Mouse (Mus musculus): Measurements from ENCODE around the gene Dek. TPM values are rescaled to one million over a fixed set of nuclear protein-coding genes. Genes with fewer than 3 reads are reported as not detected.
A peak's percentile ranks its signal among the peaks of the same experiment; 100 is the strongest.

Dek gene
- polyA plus RNA-seq, 1 experiment = 48.6 TPM

- Histone ChIP-seq H3K4me1 (ENCODE audit: control insufficient read depth, insufficient read depth, low read length) (no peaks in the 10 kb centered on the region), H3K4me3 (replicated peaks; ENCODE audit: insufficient read depth, low read depth, low read length) (no peak overlapping the region), H3K27me3 (ENCODE audit: control insufficient read depth, insufficient read depth, low read length) (no peaks in the 10 kb centered on the region), H3K27ac (ENCODE audit: insufficient read depth, low read length) (no peak overlapping the region)
- 59% methylated on average over 3 of the region's 3 CpGs for WGBS
- TF ChIP-seq CTCF (IDR thresholded peaks at IDR 0.05; ENCODE audit: borderline replicate concordance, insufficient read depth, low read depth, low read length) = no peak
- no peak for TF ChIP-seq POLR2A (IDR thresholded peaks at IDR 0.05; ENCODE audit: borderline replicate concordance, insufficient read depth, low read length)
- DNase-seq = no peak
Measured at GRCm38 (mm10) chr13:47124449-47124848, 18.4 kb upstream of the Dek start.

DNA sequence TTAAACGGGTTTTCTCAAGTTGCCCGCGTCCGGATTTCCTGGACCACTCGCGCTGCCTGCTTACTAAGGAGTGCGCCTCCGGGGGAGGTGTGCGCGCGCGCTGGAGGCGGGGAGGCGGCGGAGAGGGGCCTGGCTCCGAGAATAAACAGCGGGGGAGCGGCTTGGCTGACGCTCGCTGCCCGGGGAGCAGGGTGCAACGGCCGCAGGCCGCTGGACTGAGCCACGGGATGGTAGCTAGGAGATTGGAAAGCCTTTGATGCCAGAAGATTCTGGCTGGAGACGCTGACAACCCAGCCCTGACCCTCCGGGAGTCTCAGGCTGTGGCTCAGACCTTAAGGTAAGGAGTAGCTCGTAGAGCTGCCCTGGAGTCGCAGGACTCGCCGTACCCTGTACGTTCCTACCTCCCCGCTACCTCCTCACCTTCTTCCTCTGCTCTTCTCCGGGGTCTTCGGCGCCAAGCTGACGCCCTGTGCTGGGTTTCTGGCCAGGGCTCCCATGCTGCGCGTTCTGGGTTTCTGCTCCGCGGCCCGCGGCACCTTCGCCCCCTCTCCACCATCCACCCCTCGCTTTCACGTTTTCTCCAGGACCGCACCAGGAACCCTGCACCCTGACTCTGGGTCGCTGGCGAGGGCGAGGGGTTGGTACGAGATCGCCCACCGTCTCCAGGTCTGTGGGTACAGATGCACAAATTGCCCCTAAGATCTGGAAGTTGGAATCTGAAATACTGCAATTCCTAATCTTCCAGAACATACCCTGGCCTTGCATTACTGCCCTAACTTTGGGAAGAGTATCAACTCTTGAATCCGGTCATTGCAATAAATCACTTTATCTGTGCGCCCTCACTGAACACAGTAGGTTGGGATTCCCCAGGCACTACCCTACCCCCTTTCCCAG, 16.8 kb upstream of the Dek start, which contains the start of gene Rnf144b:
Gene Rnf144b, plus strand, starts transcription at position 120 of the 894 bp plus-strand sequence.
- Histone ChIP-seq H3K4me1 (ENCODE audit: control insufficient read depth, insufficient read depth, low read length) (no peaks in the 10 kb centered on the region), H3K27me3 (ENCODE audit: control insufficient read depth, insufficient read depth, low read length) (no peaks in the 10 kb centered on the region), H3K27ac (ENCODE audit: insufficient read depth, low read length) (no peak within 1 kb of the TSS), H3K4me3 (replicated peaks; ENCODE audit: insufficient read depth, low read depth, low read length) (peak within 1 kb of the TSS; percentile 49)
- TF ChIP-seq POLR2A (IDR thresholded peaks at IDR 0.05; ENCODE audit: borderline replicate concordance, insufficient read depth, low read length) = no peak
- TF ChIP-seq CTCF (IDR thresholded peaks at IDR 0.05; ENCODE audit: borderline replicate concordance, insufficient read depth, low read depth, low read length) = no peak
- 5% methylated on average over 55 of the region's 55 CpGs for whole genome bisulfite sequencing
- DNase-seq = peak; percentile 28 to 38

GRCm38 (mm10) chr13:47121333-47121889, 15.4 kb upstream of the Dek start:
- Histone ChIP-seq H3K4me1 (ENCODE audit: control insufficient read depth, insufficient read depth, low read length) (no peaks in the 10 kb centered on the region), H3K27ac (ENCODE audit: insufficient read depth, low read length) (no peak overlapping the region), H3K27me3 (ENCODE audit: control insufficient read depth, insufficient read depth, low read length) (no peaks in the 10 kb centered on the region), H3K4me3 (replicated peaks; ENCODE audit: insufficient read depth, low read depth, low read length) (peak overlapping the region; percentile 19)
- no peak for TF ChIP-seq POLR2A (IDR thresholded peaks at IDR 0.05; ENCODE audit: borderline replicate concordance, insufficient read depth, low read length)
- TF ChIP-seq CTCF (IDR thresholded peaks at IDR 0.05; ENCODE audit: borderline replicate concordance, insufficient read depth, low read depth, low read length) = peak; percentile 56; the same call in 1 of the 2 replicates
- 34% methylated on average over 12 of the region's 12 CpGs for WGBS
- peak; percentile 37 to 42 for DNase-seq

DNA sequence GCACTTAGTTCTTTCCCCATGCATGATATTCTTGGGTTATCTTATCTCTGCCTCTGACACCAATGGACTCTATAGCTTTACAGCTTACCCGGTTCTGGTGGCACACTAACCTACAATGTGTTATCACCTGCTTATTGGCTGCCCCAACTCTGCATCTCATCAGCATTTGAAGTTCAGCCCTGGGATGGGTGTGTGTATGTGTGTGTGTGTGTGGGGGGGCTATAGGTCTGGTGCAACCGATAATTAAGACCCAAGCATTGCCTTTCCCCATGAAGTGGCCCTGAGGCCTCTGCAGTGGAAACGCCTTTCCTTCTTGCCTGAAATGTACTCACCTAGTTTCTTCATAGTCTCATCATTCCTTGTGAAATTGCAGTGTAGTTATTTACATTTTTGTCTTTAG, 10.0 kb upstream of the Dek start:
- no peak for TF ChIP-seq POLR2A (IDR thresholded peaks at IDR 0.05; ENCODE audit: borderline replicate concordance, insufficient read depth, low read length)
- TF ChIP-seq CTCF (IDR thresholded peaks at IDR 0.05; ENCODE audit: borderline replicate concordance, insufficient read depth, low read depth, low read length) = no peak
- no peak for DNase-seq
- no peak overlapping the region for H3K27ac ChIP-seq (ENCODE audit: insufficient read depth, low read length)
- H3K27me3 ChIP-seq (ENCODE audit: control insufficient read depth, insufficient read depth, low read length) = no peaks in the 10 kb centered on the region
- H3K4me3 ChIP-seq (replicated peaks; ENCODE audit: insufficient read depth, low read depth, low read length) = no peak overlapping the region
- 86% methylated on average over 3 of the region's 3 CpGs for WGBS
- H3K4me1 ChIP-seq (ENCODE audit: control insufficient read depth, insufficient read depth, low read length) = no peaks in the 10 kb centered on the region

DNA sequence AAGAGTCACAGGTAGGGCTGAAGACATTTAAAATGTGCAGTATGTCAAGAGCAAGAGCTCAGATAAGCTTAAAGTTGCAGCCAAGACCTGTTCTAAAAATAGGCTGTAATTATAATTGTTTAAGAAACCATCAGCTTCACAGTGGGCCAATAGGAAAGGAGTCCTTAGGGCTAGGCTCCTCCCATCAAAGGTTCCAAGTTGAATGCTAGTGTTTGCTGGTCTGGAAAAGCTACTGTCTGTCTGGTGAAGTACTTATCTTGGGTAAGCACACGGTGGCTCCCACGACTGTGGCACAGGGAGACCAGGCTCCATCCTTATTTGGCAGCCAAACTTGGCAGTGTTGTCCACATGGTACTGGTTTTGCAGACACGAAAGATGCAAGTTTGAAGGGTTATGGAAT, 6.9 kb upstream of the Dek start:
- no peak overlapping the region for H3K4me3 ChIP-seq (replicated peaks; ENCODE audit: insufficient read depth, low read depth, low read length)
- TF ChIP-seq CTCF (IDR thresholded peaks at IDR 0.05; ENCODE audit: borderline replicate concordance, insufficient read depth, low read depth, low read length) = no peak
- no peak for TF ChIP-seq POLR2A (IDR thresholded peaks at IDR 0.05; ENCODE audit: borderline replicate concordance, insufficient read depth, low read length)
- H3K27me3 ChIP-seq (ENCODE audit: control insufficient read depth, insufficient read depth, low read length) = no peaks in the 10 kb centered on the region
- H3K4me1 ChIP-seq (ENCODE audit: control insufficient read depth, insufficient read depth, low read length) = no peaks in the 10 kb centered on the region
- H3K27ac ChIP-seq (ENCODE audit: insufficient read depth, low read length) = no peak overlapping the region
- no peak for DNase-seq
- 38% methylated on average over 3 of the region's 3 CpGs for WGBS

DNA sequence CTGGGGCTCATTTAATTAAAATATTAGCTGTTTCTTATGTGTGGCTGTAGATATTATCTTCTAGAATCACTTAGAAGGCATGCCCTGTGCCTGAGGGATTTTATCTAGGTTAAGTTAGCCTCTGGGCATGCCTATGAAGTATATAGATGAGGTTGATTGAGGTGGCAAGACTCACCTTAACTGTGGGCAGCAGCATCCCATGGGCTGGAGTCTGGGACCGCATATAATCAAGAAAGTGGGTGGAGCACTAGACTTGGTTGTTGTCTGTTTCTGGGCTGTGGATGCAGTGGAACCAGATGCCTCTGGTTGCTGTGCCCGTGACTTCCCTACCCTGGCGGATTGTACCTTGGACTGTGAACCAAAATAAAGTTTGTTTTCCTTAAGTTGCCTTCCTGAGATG, 6.1 kb upstream of the Dek start:
- TF ChIP-seq CTCF (IDR thresholded peaks at IDR 0.05; ENCODE audit: borderline replicate concordance, insufficient read depth, low read depth, low read length) (no peak), POLR2A (IDR thresholded peaks at IDR 0.05; ENCODE audit: borderline replicate concordance, insufficient read depth, low read length) (no peak)
- Histone ChIP-seq H3K4me1 (ENCODE audit: control insufficient read depth, insufficient read depth, low read length) (no peaks in the 10 kb centered on the region), H3K27me3 (ENCODE audit: control insufficient read depth, insufficient read depth, low read length) (no peaks in the 10 kb centered on the region), H3K4me3 (replicated peaks; ENCODE audit: insufficient read depth, low read depth, low read length) (no peak overlapping the region), H3K27ac (ENCODE audit: insufficient read depth, low read length) (no peak overlapping the region)
- no peak for DNase-seq
- 88% methylated on average over 3 of the region's 3 CpGs for WGBS

DNA sequence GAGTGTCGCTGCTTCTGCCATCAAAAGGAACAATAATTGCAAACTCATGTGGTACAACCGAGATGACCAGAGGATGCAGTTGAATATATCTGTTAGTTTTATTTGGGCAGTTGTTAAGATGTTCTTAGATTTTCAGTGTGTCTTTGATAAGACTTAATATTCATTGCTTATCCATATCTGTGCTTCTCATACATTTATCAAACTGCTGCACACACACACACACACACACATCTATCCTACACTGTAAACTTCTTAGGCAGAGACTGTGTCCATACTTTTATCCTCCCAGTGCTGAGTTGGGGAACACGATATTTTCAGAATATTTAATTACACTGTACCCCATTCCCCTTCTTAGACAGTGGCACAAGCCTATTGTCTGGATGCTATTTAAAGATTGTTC, 5.2 kb upstream of the Dek start:
- Histone ChIP-seq H3K4me1 (ENCODE audit: control insufficient read depth, insufficient read depth, low read length) (no peaks in the 10 kb centered on the region), H3K27me3 (ENCODE audit: control insufficient read depth, insufficient read depth, low read length) (no peaks in the 10 kb centered on the region), H3K4me3 (replicated peaks; ENCODE audit: insufficient read depth, low read depth, low read length) (no peak overlapping the region), H3K27ac (ENCODE audit: insufficient read depth, low read length) (no peak overlapping the region)
- 90% methylated on average over 3 of the region's 3 CpGs for WGBS
- no peak for TF ChIP-seq CTCF (IDR thresholded peaks at IDR 0.05; ENCODE audit: borderline replicate concordance, insufficient read depth, low read depth, low read length)
- TF ChIP-seq POLR2A (IDR thresholded peaks at IDR 0.05; ENCODE audit: borderline replicate concordance, insufficient read depth, low read length) = no peak
- no peak for DNase-seq

DNA sequence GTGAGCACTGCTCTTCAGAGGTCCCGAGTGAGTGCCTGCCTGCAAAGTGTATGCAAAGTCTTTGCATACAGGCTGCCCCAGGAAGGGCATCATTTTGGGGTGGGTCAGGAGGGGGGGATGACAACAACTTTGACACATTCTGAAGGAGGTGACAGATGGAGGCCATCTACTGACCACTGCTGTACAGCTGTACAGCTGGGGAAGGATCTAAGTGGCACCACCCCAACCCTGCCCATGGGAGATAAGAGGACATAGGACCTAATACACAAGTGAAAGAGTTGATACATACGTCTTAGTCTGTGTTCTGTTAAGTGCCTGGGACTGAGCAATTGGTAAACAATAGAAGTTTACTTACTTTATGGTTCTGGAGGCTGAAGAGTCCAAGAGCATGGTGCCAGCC, 3.2 kb upstream of the Dek start:
- TF ChIP-seq POLR2A (IDR thresholded peaks at IDR 0.05; ENCODE audit: borderline replicate concordance, insufficient read depth, low read length) (no peak), CTCF (IDR thresholded peaks at IDR 0.05; ENCODE audit: borderline replicate concordance, insufficient read depth, low read depth, low read length) (no peak)
- no peak overlapping the region for H3K27ac ChIP-seq (ENCODE audit: insufficient read depth, low read length)
- DNase-seq = no peak
- H3K4me1 ChIP-seq (ENCODE audit: control insufficient read depth, insufficient read depth, low read length) = no peaks in the 10 kb centered on the region; the same call in 1 of the 2 replicates
- H3K4me3 ChIP-seq (replicated peaks; ENCODE audit: insufficient read depth, low read depth, low read length) = no peak overlapping the region
- no peaks in the 10 kb centered on the region for H3K27me3 ChIP-seq (ENCODE audit: control insufficient read depth, insufficient read depth, low read length)
- 79% methylated on average over 2 of the region's 2 CpGs for WGBS
